Mouse (Mus musculus) midbrain, postnatal 0 days (tissue): ENCODE data around the gene Klhdc7b. TPM values are rescaled to one million over a fixed set of nuclear protein-coding genes. Genes with fewer than 3 reads are reported as not detected.
A peak's percentile ranks its signal among the peaks of the same experiment; 100 is the strongest.

Experiments used
- ATAC-seq: fragments of 200-750 bp; cut with Nextera tagmentation; 2 replicates; pipeline ENCODE4 v1.8.0; 2017; ENCODE audit warnings: moderate number of reproducible peaks, mild to moderate bottlenecking, moderate TSS enrichment, moderate library complexity; ENCODE audit not compliant: low FRiP score
- DNase-seq: peaks from one replicate; pipeline ENCODE4 v3.0.0-alpha.2; 2015; ENCODE audit warnings: low spot score
- H3K27ac ChIP-seq: fragments of 300-500 bp; sonication (generic); 2 replicates; pipeline ENCODE4 v1.5.1; 2014; ENCODE audit warnings: low read depth, mild to moderate bottlenecking, low read length, mixed read lengths
- H3K27me3 ChIP-seq: fragments of 300-500 bp; sonication (generic); 2 replicates; pipeline ENCODE4 v1.6.1; 2014; ENCODE audit warnings: low read length, control low read depth, mixed read lengths; ENCODE audit not compliant: insufficient read depth
- H3K36me3 ChIP-seq: fragments of 300-500 bp; sonication (generic); 2 replicates; pipeline ENCODE4 v1.6.1; 2014; ENCODE audit warnings: low read length, control low read depth, mixed read lengths; ENCODE audit not compliant: insufficient read depth
- H3K4me1 ChIP-seq: fragments of 300-500 bp; sonication (generic); 2 replicates; pipeline ENCODE4 v1.6.1; 2014; ENCODE audit warnings: mild to moderate bottlenecking, control low read depth, antibody characterized with exemption, low read length, mixed read lengths; ENCODE audit not compliant: insufficient read depth
- H3K4me2 ChIP-seq: fragments of 300-500 bp; sonication (generic); 2 replicates; pipeline ENCODE4 v1.6.1; 2014; ENCODE audit warnings: low read depth, mild to moderate bottlenecking, low read length, mixed read lengths; ENCODE audit not compliant: poor library complexity, severe bottlenecking
- H3K4me3 ChIP-seq: fragments of 300-500 bp; sonication (generic); 2 replicates; pipeline ENCODE4 v1.5.1; 2014; ENCODE audit warnings: low read depth, mild to moderate bottlenecking, low read length, moderate library complexity
- H3K9ac ChIP-seq: fragments of 300-500 bp; sonication (generic); replicated peaks from 2 replicates; pipeline ENCODE4 v1.6.1; 2014; ENCODE audit warnings: mild to moderate bottlenecking, low read length, moderate library complexity, mixed read lengths; ENCODE audit not compliant: poor library complexity, severe bottlenecking
- H3K9me3 ChIP-seq: fragments of 300-500 bp; sonication (generic); 2 replicates; pipeline ENCODE4 v1.6.1; 2016; ENCODE audit warnings: low read length, control low read depth
- CTCF ChIP-seq: IDR thresholded peaks from 2 replicates; pipeline ENCODE4 v1.5.1; 2016; ENCODE audit warnings: antibody characterized with exemption, mild to moderate bottlenecking
- WGBS: fragments of 180-500 bp; shearing (Covaris S2); extraction: QIAGEN DNeasy Blood & Tissue Kit; methylation state at CpG from one replicate; pipeline ENCODE4 v1.1.7; 2014; 5-methylcytosine and 5-hydroxymethylcytosine counted together
- polyA plus RNA-seq: library from polyadenylated mRNA; unstranded; fragments of >200 nt; fragmentation: Nextera tagmentation; extraction: Ambion mirVana; gene quantifications from 2 replicates; pipeline ENCODE4 v1.2.1, GENCODE M21; 2015
- total RNA-seq: library from RNA; depleted of rRNA; stranded (reverse); fragments of >200 nt; gene quantifications from 2 replicates; pipeline ENCODE4 v1.2.3, GENCODE M21; 2014

Klhdc7b gene
- total and polyA plus RNA-seq, 2 experiments from 2014 or later = 0.22 TPM; not detected in 1

DNA sequence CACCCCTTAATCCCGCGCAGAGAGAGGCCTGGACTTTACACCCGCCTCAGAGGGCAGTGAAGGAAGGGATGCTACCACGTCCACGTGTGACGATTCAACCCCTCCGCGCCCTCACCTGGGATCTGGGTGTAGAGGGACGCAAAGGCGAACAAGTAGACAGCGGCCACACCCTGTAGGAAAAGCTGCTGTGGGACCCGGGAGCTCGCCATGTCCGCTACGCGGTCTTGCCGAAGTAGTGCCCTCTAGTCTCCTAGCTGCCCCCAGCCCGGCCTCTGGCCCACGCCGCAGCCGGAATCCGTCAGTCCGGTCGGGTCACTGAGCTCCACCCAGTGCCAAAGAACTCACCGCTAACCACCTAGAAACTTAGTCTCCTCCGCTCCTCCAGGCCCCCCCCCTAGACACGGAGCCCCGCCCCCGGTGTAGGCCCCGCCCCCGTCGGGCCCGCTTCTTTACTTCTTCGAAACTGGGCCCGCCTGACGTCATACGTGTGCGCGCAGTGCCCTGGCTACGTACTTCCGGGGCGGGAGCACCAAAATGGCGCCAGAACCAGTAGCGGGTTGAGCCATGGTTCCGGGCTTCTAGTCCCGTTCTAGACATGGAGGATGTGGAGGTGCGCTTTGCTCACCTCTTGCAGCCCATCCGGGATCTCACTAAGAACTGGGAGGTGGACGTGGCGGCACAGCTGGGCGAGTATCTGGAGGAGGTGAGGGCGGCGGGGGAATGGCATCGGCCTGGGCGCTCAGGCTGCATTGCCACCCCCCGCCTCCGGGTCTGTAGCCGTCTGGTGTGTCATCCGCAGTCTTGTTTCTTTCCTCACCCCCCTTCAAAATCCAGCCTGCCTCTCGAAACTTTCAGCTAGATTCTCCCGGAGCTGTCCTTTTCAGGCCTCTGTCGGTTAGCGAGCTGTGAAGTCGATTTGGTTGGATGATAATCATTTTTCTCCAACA, 29.2 kb upstream of the Klhdc7b start, which contains the start of the genes Lmf2 and Ncaph2:
TSS of gene Lmf2 (minus strand) at position 419 of the 947 bp plus-strand sequence.
TSS of gene Ncaph2 (plus strand) at position 479 of the 947 bp plus-strand sequence.
- Histone ChIP-seq H3K9me3 (no peaks in the 10 kb centered on the region), H3K36me3 (peaks cover 27% of the 10 kb centered on the region), H3K27ac (peak within 1 kb of the TSS; percentile 82), H3K27me3 (no peaks in the 10 kb centered on the region), H3K9ac (peak within 1 kb of the TSS; percentile 73), H3K4me3 (peak within 1 kb of the TSS; percentile 68), H3K4me2 (peak within 1 kb of the TSS; percentile 70), H3K4me1 (peaks cover 5% of the 10 kb centered on the region; the same call in 1 of the 2 replicates)
- ATAC-seq = peak; percentile 88
- DNase-seq = peak; percentile 97
- under 1% methylated on average over 64 of the region's 64 CpGs for WGBS
- TF ChIP-seq CTCF = no peak; the same call in 1 of the 2 replicates

GRCm38 (mm10) chr15:89356372-89356771, 28.3 kb upstream of the Klhdc7b start:
- under 1% methylated on average over 15 of the region's 15 CpGs for WGBS
- DNase-seq (peak; percentile 92), ATAC-seq (peak; percentile 52)
- peak overlapping the region; percentile 68 for H3K4me3 ChIP-seq
- peak overlapping the region; percentile 70 for H3K4me2 ChIP-seq
- no peaks in the 10 kb centered on the region for H3K27me3 ChIP-seq
- H3K4me1 ChIP-seq = peaks cover 5% of the 10 kb centered on the region; the same call in 1 of the 2 replicates
- peaks cover 27% of the 10 kb centered on the region for H3K36me3 ChIP-seq
- H3K27ac ChIP-seq = peak overlapping the region; percentile 82
- H3K9ac ChIP-seq = peak overlapping the region; percentile 73
- TF ChIP-seq CTCF = no peak
- H3K9me3 ChIP-seq = no peaks in the 10 kb centered on the region

- Histone ChIP-seq H3K36me3 (peaks cover 28% of the 10 kb centered on the region), H3K9ac (no peak overlapping the region), H3K27ac (no peak overlapping the region), H3K4me2 (no peak overlapping the region), H3K4me1 (peaks cover 5% of the 10 kb centered on the region; the same call in 1 of the 2 replicates), H3K27me3 (no peaks in the 10 kb centered on the region), H3K4me3 (no peak overlapping the region), H3K9me3 (no peaks in the 10 kb centered on the region)
- DNase-seq = no peak
- TF ChIP-seq CTCF = no peak
- no peak for ATAC-seq
- 87% methylated on average over 3 of the region's 3 CpGs for WGBS
Measured at GRCm38 (mm10) chr15:89358784-89359183, 25.9 kb upstream of the Klhdc7b start.

GRCm38 (mm10) chr15:89363051-89363450, 21.7 kb upstream of the Klhdc7b start:
- no peak for ATAC-seq
- H3K4me3 ChIP-seq = no peak overlapping the region
- no peaks in the 10 kb centered on the region for H3K4me1 ChIP-seq
- H3K27ac ChIP-seq = no peak overlapping the region
- no peaks in the 10 kb centered on the region for H3K27me3 ChIP-seq
- 93% methylated on average over 7 of the region's 7 CpGs for WGBS
- TF ChIP-seq CTCF = no peak
- H3K9ac ChIP-seq = no peak overlapping the region
- DNase-seq = no peak
- H3K36me3 ChIP-seq = peaks cover 66% of the 10 kb centered on the region
- H3K4me2 ChIP-seq = no peak overlapping the region
- H3K9me3 ChIP-seq = no peaks in the 10 kb centered on the region

DNA sequence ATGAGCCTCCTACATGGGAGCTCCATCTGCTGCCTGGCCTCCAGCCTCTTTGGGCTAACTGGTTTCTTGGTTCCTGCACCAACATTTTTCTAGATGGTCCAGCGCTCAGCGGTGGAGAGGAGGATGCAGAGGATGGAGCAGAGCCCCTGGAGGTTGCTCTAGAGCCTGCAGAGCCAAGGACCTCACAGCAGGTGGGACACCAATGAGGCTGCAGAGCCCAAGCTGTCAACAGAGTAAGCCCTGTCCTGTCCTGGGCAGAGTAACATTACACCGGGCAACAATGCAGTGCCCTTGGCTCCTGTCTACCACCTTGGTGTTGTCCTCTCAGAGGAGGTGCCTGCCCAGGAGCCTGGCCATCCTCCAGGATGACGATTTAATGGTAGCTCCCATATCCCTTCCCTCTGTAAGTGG, 19.6 kb upstream of the Klhdc7b start:
- no peak overlapping the region for H3K9ac ChIP-seq
- H3K27me3 ChIP-seq = no peaks in the 10 kb centered on the region
- no peak overlapping the region for H3K27ac ChIP-seq
- no peaks in the 10 kb centered on the region for H3K9me3 ChIP-seq
- H3K4me3 ChIP-seq = no peak overlapping the region
- 94% methylated on average over 4 of the region's 4 CpGs for WGBS
- ATAC-seq (0 out of 2 replicates have a peak, but pooled peaks have one; percentile 16), DNase-seq (no peak)
- H3K4me2 ChIP-seq = no peak overlapping the region
- H3K4me1 ChIP-seq = no peaks in the 10 kb centered on the region
- peaks cover 85% of the 10 kb centered on the region for H3K36me3 ChIP-seq
- no peak for TF ChIP-seq CTCF

DNA sequence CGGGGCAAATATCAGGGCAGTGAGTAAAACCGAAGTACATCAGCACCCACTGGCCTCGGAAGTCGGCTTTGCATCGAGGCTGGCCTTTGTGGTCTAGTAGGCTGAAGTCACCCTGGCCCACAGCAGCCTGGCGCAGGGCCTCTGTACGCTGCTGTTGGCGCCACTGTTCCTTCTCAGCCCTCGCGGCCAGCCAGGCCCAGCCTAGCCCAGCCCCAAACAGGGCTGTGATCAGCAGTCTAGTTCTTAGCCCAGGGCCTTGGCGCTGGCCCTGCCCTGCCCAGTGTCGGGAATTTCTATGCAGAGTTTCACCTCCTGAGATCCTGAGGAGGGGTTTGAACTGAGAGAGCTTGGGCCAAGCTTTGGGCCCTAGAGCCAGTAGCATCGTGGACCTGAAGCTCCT, 12.6 kb upstream of the Klhdc7b start:
- WGBS = 90% methylated on average over 13 of the region's 13 CpGs
- ATAC-seq (no peak), DNase-seq (no peak)
- Histone ChIP-seq H3K4me2 (no peak overlapping the region), H3K4me3 (no peak overlapping the region), H3K36me3 (peaks cover 49% of the 10 kb centered on the region), H3K27me3 (peaks cover 8% of the 10 kb centered on the region), H3K27ac (no peak overlapping the region), H3K9me3 (no peaks in the 10 kb centered on the region), H3K9ac (no peak overlapping the region), H3K4me1 (peaks cover 6% of the 10 kb centered on the region; the same call in 1 of the 2 replicates)
- TF ChIP-seq CTCF = no peak
